Mouse (Mus musculus) forebrain, embryonic 16.5 days (tissue): ENCODE data around the gene Pard3b. TPM values are rescaled to one million over a fixed set of nuclear protein-coding genes. Genes with fewer than 3 reads are reported as not detected.

ENCODE experiments used
- ATAC-seq: fragments of 200-750 bp; cut with Nextera tagmentation; 2 replicates; pipeline ENCODE4 v1.8.0; 2017; ENCODE audit warnings: mild to moderate bottlenecking, moderate library complexity
- H3K27ac ChIP-seq: fragments of 300-500 bp; sonication (generic); 2 replicates; pipeline ENCODE4 v1.5.1; 2014; ENCODE audit warnings: low read length, control low read depth
- H3K27me3 ChIP-seq: fragments of 300-500 bp; sonication (generic); replicated peaks from 2 replicates; pipeline ENCODE4 v1.6.1; 2014; ENCODE audit warnings: low read length; ENCODE audit not compliant: control insufficient read depth, insufficient read depth
- H3K36me3 ChIP-seq: fragments of 300-500 bp; sonication (generic); 2 replicates; pipeline ENCODE4 v1.6.1; 2014; ENCODE audit not compliant: control insufficient read depth, insufficient read depth
- H3K4me1 ChIP-seq: fragments of 300-500 bp; sonication (generic); replicated peaks from 2 replicates; pipeline ENCODE4 v1.6.1; 2014; ENCODE audit warnings: low read length; ENCODE audit not compliant: control insufficient read depth, insufficient read depth
- H3K4me2 ChIP-seq: fragments of 300-500 bp; sonication (generic); 2 replicates; pipeline ENCODE4 v1.6.1; 2014; ENCODE audit warnings: mild to moderate bottlenecking, low read length, control low read depth
- H3K4me3 ChIP-seq: fragments of 300-500 bp; sonication (generic); replicated peaks from 2 replicates; pipeline ENCODE4 v1.5.1; 2014; ENCODE audit warnings: mild to moderate bottlenecking, low read length, control low read depth
- H3K9ac ChIP-seq: fragments of 300-500 bp; sonication (generic); replicated peaks from 2 replicates; pipeline ENCODE4 v1.6.1; 2014; ENCODE audit warnings: low read depth, low read length, control low read depth
- H3K9me3 ChIP-seq: fragments of 300-500 bp; sonication (generic); 2 replicates; pipeline ENCODE4 v1.6.1; 2016; ENCODE audit warnings: low read length; ENCODE audit not compliant: control insufficient read depth
- WGBS: fragments of 180-500 bp; shearing (Covaris S2); extraction: QIAGEN DNeasy Blood & Tissue Kit; methylation state at CpG from one replicate; pipeline ENCODE4 v1.1.7; 2014; 5-methylcytosine and 5-hydroxymethylcytosine counted together
- polyA plus RNA-seq: library from polyadenylated mRNA; unstranded; fragments of >200 nt; fragmentation: Nextera tagmentation; extraction: Ambion mirVana; gene quantifications from 2 replicates; pipeline ENCODE4 v1.2.1, GENCODE M21; 2015

The Pard3b gene
- polyA plus RNA-seq, 1 experiment from 2014 or later = 6.3 TPM

DNA sequence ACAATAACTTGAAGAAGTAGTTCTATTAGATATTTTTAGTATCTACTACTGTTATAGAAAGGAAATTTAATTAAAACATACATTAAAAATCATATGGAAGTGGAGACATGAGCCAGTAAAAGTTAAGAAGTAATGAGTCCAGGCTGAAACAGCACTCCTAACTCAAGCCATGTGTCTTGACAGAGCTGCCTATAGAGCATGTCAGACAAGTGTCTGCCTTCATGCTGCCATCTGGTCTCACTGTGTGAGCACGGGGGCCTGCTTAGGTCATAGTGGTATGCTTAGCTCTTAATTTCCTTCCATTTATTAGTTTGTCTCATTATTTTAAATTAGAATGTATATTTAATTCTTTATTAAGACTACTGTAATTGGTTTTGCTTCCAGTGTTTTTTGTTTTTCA is 517.3 kb downstream of the Pard3b start:
- H3K36me3 ChIP-seq = no peaks in the 10 kb centered on the region

DNA sequence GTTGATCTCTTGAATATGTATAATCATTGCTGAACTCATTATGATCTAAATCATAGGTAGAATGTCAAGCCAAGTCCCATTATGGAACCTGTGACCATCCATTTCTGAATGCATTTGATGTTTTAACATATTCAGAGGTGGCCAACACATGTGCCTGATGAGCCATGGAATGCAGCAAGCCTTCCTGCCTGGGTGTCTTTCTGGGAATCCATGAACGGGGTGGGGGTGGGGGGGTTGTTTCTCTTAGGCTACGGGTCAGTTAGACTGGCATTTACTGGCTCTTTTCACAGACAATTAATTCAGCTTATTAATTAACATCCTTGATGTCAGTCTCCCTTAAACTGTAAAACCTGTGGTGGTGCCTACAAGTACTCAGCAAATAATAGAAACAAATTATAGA is 521.0 kb downstream of the Pard3b start:
- no peaks in the 10 kb centered on the region for H3K4me1 ChIP-seq
- no peak overlapping the region for H3K4me2 ChIP-seq
- H3K27ac ChIP-seq = no peak overlapping the region
- no peaks in the 10 kb centered on the region for H3K36me3 ChIP-seq
- H3K9ac ChIP-seq = no peak overlapping the region
- no peak for ATAC-seq
- no peak overlapping the region for H3K4me3 ChIP-seq
- no peaks in the 10 kb centered on the region for H3K9me3 ChIP-seq
- 60% methylated on average over 2 of the region's 2 CpGs for WGBS
- no peaks in the 10 kb centered on the region for H3K27me3 ChIP-seq

More for the DNA sequence above, 517.3 kb downstream of the Pard3b start:
- Histone ChIP-seq H3K9me3 (no peaks in the 10 kb centered on the region), H3K27ac (no peak overlapping the region), H3K4me3 (no peak overlapping the region), H3K9ac (no peak overlapping the region), H3K4me1 (no peaks in the 10 kb centered on the region), H3K27me3 (no peaks in the 10 kb centered on the region), H3K4me2 (no peak overlapping the region)
- no peak for ATAC-seq
- WGBS = 28% methylated on average over 1 of the region's 1 CpGs

DNA sequence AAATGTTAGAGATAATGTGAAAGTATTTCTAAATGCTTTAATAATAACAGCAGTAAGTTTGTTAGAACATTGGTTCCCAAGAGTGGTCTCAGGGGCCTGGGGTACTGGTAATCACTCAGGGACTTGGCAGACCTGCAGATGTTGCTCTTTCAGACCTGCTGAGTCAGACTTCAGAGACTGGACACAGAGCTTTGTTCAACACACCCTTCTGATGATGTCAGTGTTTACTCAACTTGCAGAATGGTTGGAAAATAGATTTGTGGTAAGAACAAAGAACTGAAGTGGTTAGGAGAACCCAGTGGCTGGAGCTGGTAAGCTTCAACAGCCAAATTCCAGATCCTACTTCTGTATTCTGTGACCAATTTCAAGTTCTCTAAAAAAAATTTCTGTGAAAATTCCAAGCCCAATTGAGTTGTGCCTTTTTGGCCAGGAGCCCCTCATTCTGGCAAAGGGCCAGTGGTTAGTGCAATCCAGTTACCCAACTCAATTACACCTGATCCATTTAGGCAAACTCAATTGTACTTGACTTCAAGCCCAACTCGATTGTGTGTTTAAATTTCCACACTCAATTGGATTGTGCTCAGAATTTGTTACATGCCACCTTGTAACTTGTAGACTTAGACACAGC is 536.5 kb downstream of the Pard3b start:
- ATAC-seq = no peak
- no peak overlapping the region for H3K9ac ChIP-seq

DNA sequence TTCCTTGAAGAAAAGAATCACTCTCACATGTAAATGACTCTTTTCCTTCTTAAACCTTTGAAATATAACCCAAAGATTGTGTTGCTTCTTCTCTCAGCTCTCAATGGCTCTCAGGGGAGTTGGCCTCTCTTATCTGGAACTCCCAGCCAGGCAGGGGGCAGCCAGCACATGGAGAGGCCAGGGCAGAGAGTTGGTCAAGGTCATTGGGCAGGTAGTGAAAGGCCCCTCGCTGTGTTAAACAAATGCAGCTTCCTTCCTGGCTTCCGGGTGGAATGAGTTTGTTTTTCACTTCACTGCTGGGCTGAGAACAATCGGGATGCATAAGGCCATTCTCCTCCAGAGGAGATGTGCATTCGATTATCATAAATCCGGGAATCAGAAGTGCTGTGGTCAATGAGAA is 543.0 kb downstream of the Pard3b start:
- H3K4me1 ChIP-seq = no peaks in the 10 kb centered on the region
- no peak overlapping the region for H3K4me2 ChIP-seq
- H3K9ac ChIP-seq = no peak overlapping the region
- 12% methylated on average over 5 of the region's 5 CpGs for WGBS
- ATAC-seq = no peak
- H3K4me3 ChIP-seq = no peak overlapping the region
- H3K27ac ChIP-seq = no peak overlapping the region
- no peaks in the 10 kb centered on the region for H3K27me3 ChIP-seq
- H3K36me3 ChIP-seq = no peaks in the 10 kb centered on the region
- no peaks in the 10 kb centered on the region for H3K9me3 ChIP-seq

More for the DNA sequence above, 536.5 kb downstream of the Pard3b start:
- H3K9me3 ChIP-seq = no peaks in the 10 kb centered on the region
- H3K4me1 ChIP-seq = no peaks in the 10 kb centered on the region
- H3K27ac ChIP-seq = no peak overlapping the region
- no peaks in the 10 kb centered on the region for H3K36me3 ChIP-seq
- no peaks in the 10 kb centered on the region for H3K27me3 ChIP-seq
- WGBS = 41% methylated on average over 1 of the region's 1 CpGs
- H3K4me2 ChIP-seq = no peak overlapping the region
- H3K4me3 ChIP-seq = no peak overlapping the region

DNA sequence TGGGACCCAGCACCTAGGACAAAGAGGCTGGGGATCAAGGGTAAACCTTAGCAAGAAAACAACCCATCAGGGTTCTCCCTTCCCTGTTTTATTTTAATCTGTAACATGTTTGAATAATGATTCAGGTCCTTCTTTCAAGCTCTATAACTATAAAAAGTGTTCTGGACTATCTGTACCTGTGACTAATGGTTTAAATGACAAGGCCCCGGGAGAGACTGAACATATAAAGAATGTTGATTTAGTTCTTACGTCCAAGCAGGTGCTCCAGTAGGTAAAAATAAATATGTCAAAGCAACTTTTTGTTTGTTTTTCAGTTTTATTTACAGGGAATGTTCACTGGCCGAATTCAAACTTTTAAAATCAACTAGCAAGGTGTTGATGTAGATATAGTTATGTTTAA is 544.0 kb downstream of the Pard3b start:
- H3K36me3 ChIP-seq = no peaks in the 10 kb centered on the region
- WGBS = 84% methylated on average over 3 of the region's 3 CpGs
- no peaks in the 10 kb centered on the region for H3K4me1 ChIP-seq
- H3K4me3 ChIP-seq = no peak overlapping the region
- no peaks in the 10 kb centered on the region for H3K27me3 ChIP-seq
- H3K9me3 ChIP-seq = no peaks in the 10 kb centered on the region
- ATAC-seq = no peak
- H3K27ac ChIP-seq = no peak overlapping the region
- H3K9ac ChIP-seq = no peak overlapping the region
- no peak overlapping the region for H3K4me2 ChIP-seq

DNA sequence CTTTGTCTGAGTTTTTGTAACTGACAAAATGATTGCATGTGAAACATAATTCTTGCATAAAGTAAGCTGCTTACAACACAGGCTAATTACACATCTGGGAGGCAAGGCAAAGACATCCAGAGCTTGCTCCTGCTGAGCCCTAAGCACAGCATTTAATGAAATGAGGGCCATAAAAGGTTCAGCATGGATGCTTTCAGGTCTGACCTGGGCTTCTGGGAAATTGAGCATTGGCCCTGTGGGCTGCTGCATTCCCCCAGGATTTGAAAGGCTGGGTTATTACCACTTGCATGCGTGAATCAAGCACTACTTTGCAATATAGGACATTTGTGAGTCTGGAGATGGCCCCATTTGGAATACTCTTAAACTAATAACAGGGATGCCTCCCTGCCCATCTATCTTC is 552.2 kb downstream of the Pard3b start:
- whole genome bisulfite sequencing = 17% methylated on average over 1 of the region's 1 CpGs

DNA sequence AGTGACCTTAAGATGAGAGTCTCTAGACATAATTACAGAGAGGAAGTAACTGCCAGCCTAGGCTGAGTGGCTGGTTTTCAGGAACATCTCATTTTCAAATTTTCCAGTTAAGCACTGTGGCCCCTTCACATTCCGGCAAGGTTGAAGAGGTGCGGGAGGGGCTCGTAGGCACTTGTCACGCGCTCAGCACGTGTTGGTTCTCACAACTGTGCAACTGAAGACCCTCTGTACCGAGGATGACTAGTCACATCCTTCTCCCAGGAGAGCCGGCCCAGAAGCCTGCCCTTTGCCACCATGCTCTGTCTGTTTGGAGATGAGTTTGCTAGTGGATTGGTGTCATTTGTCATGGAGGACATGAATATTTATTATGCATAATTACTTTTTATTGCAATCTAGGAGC is 558.9 kb downstream of the Pard3b start:
- H3K9ac ChIP-seq = no peak overlapping the region
- no peaks in the 10 kb centered on the region for H3K4me1 ChIP-seq
- H3K4me2 ChIP-seq = no peak overlapping the region
- 80% methylated on average over 8 of the region's 8 CpGs for WGBS
- no peak for ATAC-seq
- no peak overlapping the region for H3K4me3 ChIP-seq
- H3K36me3 ChIP-seq = no peaks in the 10 kb centered on the region
- no peak overlapping the region for H3K27ac ChIP-seq
- no peaks in the 10 kb centered on the region for H3K27me3 ChIP-seq
- no peaks in the 10 kb centered on the region for H3K9me3 ChIP-seq

More for the DNA sequence above, 552.2 kb downstream of the Pard3b start:
- H3K4me2 ChIP-seq = no peak overlapping the region
- no peaks in the 10 kb centered on the region for H3K4me1 ChIP-seq
- no peaks in the 10 kb centered on the region for H3K36me3 ChIP-seq
- H3K27ac ChIP-seq = no peak overlapping the region
- no peak for ATAC-seq
- H3K9ac ChIP-seq = no peak overlapping the region
- H3K27me3 ChIP-seq = no peaks in the 10 kb centered on the region
- no peak overlapping the region for H3K4me3 ChIP-seq
- no peaks in the 10 kb centered on the region for H3K9me3 ChIP-seq

DNA sequence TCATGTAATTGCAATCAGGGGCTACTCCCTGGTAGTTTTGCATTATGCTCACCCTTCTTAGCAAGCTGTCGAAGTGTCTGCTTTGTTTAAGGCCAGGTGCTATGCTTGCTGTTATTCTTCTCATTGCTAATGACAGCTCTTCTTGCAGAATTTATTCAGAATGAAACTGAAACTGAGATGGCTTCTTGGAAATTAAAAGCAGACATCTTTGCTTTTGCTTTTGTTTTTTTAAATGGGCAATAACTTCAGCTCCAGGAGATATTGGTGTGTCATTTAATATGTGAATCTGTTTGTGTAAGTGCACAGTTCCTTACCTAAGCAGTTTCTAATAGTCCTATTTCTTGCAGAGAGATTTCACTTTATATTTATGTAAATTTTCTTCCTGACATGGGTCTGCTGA is 562.3 kb downstream of the Pard3b start:
- Histone ChIP-seq H3K36me3 (no peaks in the 10 kb centered on the region), H3K27me3 (no peaks in the 10 kb centered on the region), H3K4me2 (no peak overlapping the region), H3K4me1 (no peaks in the 10 kb centered on the region), H3K9me3 (no peaks in the 10 kb centered on the region), H3K9ac (no peak overlapping the region), H3K4me3 (no peak overlapping the region), H3K27ac (no peak overlapping the region)
- 66% methylated on average over 1 of the region's 1 CpGs for WGBS
- no peak for ATAC-seq

DNA sequence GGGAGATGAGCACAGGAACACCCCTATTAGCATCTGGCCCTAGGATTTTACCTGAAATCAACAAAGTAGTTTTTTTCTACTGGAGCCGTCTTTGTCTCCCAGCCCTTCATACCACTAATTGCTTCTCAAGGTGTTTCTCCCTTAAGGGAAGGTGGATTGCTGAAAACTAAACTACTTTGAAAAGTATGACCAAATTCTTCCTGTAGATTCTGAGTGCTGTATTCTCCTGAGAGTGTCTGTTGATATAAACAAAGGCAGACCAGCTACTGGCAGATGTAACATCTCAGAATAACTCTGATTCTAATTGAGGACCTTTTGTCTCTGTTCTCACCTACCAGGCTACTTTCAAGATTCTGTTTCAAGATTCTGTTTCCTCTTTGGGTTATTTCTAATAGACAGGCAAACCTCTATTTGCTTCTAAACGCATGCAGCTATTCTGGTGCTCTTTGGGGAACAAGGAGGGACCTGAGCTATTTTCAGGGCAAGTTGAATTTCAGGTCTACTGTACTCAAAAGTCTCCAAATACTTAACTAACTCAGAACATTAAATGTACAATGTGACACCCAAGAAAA is 563.1 kb downstream of the Pard3b start:
- 74% methylated on average over 2 of the region's 2 CpGs for WGBS
- Histone ChIP-seq H3K9me3 (no peaks in the 10 kb centered on the region), H3K4me1 (no peaks in the 10 kb centered on the region), H3K9ac (no peak overlapping the region), H3K36me3 (no peaks in the 10 kb centered on the region), H3K4me2 (no peak overlapping the region), H3K27me3 (no peaks in the 10 kb centered on the region), H3K4me3 (no peak overlapping the region), H3K27ac (no peak overlapping the region)
- no peak for ATAC-seq

DNA sequence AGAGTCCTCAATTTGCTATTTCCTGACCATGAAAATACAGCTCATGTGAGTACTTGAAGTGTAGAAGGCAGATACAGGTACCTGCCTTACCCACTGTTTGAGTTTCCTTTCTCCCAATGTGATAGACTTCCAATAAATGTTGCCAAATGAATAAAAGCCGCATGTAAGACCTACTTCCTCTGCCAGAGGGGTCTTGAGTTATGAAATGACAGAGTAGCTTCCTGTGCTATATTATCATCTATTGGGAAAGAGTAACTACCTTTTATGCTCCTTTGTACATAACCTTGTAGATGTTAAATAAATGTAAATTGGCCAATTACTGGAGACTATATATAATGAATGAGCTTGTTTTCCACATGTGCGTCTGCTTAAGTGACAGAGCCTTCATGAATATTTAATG is 574.7 kb downstream of the Pard3b start:
- H3K4me1 ChIP-seq = peaks cover 29% of the 10 kb centered on the region
- 42% methylated on average over 2 of the region's 2 CpGs for WGBS
- no peak overlapping the region for H3K4me2 ChIP-seq
- H3K9me3 ChIP-seq = no peaks in the 10 kb centered on the region
- no peaks in the 10 kb centered on the region for H3K27me3 ChIP-seq
- no peak overlapping the region for H3K27ac ChIP-seq
- ATAC-seq = no peak
- no peak overlapping the region for H3K9ac ChIP-seq
- no peaks in the 10 kb centered on the region for H3K36me3 ChIP-seq
- no peak overlapping the region for H3K4me3 ChIP-seq
